Mouse (Mus musculus) spleen, adult 2 months (tissue): ENCODE results near the gene Pdk2. TPM values are rescaled to one million over a fixed set of nuclear protein-coding genes. Genes with fewer than 3 reads are reported as not detected.
"Not testable (repeated sequence)": the region's sequence is repeated elsewhere in the genome, so short reads cannot be mapped to it uniquely, and the experiment has no call there.

ENCODE experiments used
- DNase-seq, 2 experiments: peaks; one replicate each; pipeline versions ENCODE4 v3.0.0 to v3.0.0-alpha.2; 2012 to 2021; ENCODE audit warnings: low spot score in 2 of 2, low read depth in 1 of 2
- H3K27ac ChIP-seq: fragments of 200-500 bp; 2 replicates; pipeline ENCODE4 v1.5.1; 2012; ENCODE audit warnings: low read length, inconsistent platforms; ENCODE audit not compliant: insufficient read depth
- H3K27me3 ChIP-seq: fragments of 200-500 bp; 2 replicates; pipeline ENCODE4 v1.6.1; 2012; ENCODE audit warnings: mild to moderate bottlenecking, moderate library complexity, low read length, inconsistent platforms; ENCODE audit not compliant: control insufficient read depth, insufficient read depth
- H3K36me3 ChIP-seq: fragments of 200-500 bp; 2 replicates; pipeline ENCODE4 v1.6.1; 2012; ENCODE audit warnings: mild to moderate bottlenecking, low read length, inconsistent platforms; ENCODE audit not compliant: control insufficient read depth, insufficient read depth
- H3K4me1 ChIP-seq: fragments of 200-500 bp; 2 replicates; pipeline ENCODE4 v1.6.1; 2011; ENCODE audit warnings: inconsistent platforms; ENCODE audit not compliant: control insufficient read depth, insufficient read depth, insufficient read length
- H3K4me3 ChIP-seq: fragments of 200-500 bp; 2 replicates; pipeline ENCODE4 v1.5.1; 2011; ENCODE audit warnings: mild to moderate bottlenecking, inconsistent platforms; ENCODE audit not compliant: insufficient read depth, insufficient read length; ENCODE audit errors: extremely low read depth
- CTCF ChIP-seq: fragments of 200-500 bp; IDR thresholded peaks from 2 replicates; pipeline ENCODE4 v1.5.1; 2011; ENCODE audit warnings: mild to moderate bottlenecking, inconsistent platforms; ENCODE audit not compliant: insufficient read depth, insufficient read length, insufficient replicate concordance; ENCODE audit errors: extremely low read depth
- POLR2A ChIP-seq: fragments of 200-500 bp; IDR thresholded peaks from 2 replicates; pipeline ENCODE4 v1.6.1; 2011; ENCODE audit warnings: low read depth, low read length, inconsistent platforms
- WGBS: fragments of 180-500 bp; shearing (Covaris S2); methylation state at CpG from one replicate; pipeline ENCODE4 v1.1.7; 2018; 5-methylcytosine and 5-hydroxymethylcytosine counted together
- polyA plus RNA-seq: library from polyadenylated mRNA; depleted of rRNA; stranded (reverse); fragments of >200 nt; gene quantifications from 2 replicates; pipeline ENCODE4 v1.2.3, GENCODE M21; 2012

Pdk2 gene
- polyA plus RNA-seq, 1 experiment, result 13.8 TPM

GRCm38 (mm10) chr11:95023481-95023880, 17.7 kb downstream of the Pdk2 start:
- TF ChIP-seq POLR2A, result no peak
- no peak for TF ChIP-seq CTCF
- no peaks in the 10 kb centered on the region for H3K36me3 ChIP-seq
- H3K27me3 ChIP-seq, result no peaks in the 10 kb centered on the region
- no peak for DNase-seq
- no peak overlapping the region for H3K4me3 ChIP-seq
- no peak overlapping the region for H3K27ac ChIP-seq
- WGBS, result 94% methylated on average over 9 of the region's 9 CpGs
- H3K4me1 ChIP-seq, result no peaks in the 10 kb centered on the region

- no peak overlapping the region for H3K4me3 ChIP-seq
- DNase-seq, result no peak
- H3K27me3 ChIP-seq, result no peaks in the 10 kb centered on the region
- no peaks in the 10 kb centered on the region for H3K36me3 ChIP-seq
- 74% methylated on average over 10 of the region's 10 CpGs for WGBS
- H3K27ac ChIP-seq, result no peak overlapping the region
- no peak for TF ChIP-seq POLR2A
- peak; percentile 21; the same call in 1 of the 2 replicates for TF ChIP-seq CTCF
- H3K4me1 ChIP-seq, result no peaks in the 10 kb centered on the region
Measured at GRCm38 (mm10) chr11:95022237-95022992, 18.7 kb downstream of the Pdk2 start.

- WGBS, result 93% methylated on average over 3 of the region's 3 CpGs
- no peaks in the 10 kb centered on the region for H3K36me3 ChIP-seq
- no peak for DNase-seq
- no peak for TF ChIP-seq CTCF
- TF ChIP-seq POLR2A, result no peak
- no peak overlapping the region for H3K27ac ChIP-seq
- no peaks in the 10 kb centered on the region for H3K4me1 ChIP-seq
- H3K27me3 ChIP-seq, result peaks cover under 1% of the 10 kb centered on the region
- no peak overlapping the region for H3K4me3 ChIP-seq
Measured at GRCm38 (mm10) chr11:95015484-95015883, 25.7 kb downstream of the Pdk2 start.

GRCm38 (mm10) chr11:95012487-95012886, 28.7 kb downstream of the Pdk2 start:
- 70% methylated on average over 3 of the region's 3 CpGs for WGBS
- H3K27ac ChIP-seq, result no peak overlapping the region
- no peak for DNase-seq

GRCm38 (mm10) chr11:95012075-95012474, 29.1 kb downstream of the Pdk2 start:
- DNase-seq, result no peak
- peaks cover 10% of the 10 kb centered on the region for H3K27me3 ChIP-seq
- H3K27ac ChIP-seq, result peak overlapping the region; percentile 52; the same call in 1 of the 2 replicates
- H3K4me1 ChIP-seq, result peaks cover 12% of the 10 kb centered on the region; the same call in 1 of the 2 replicates
- TF ChIP-seq POLR2A (no peak), CTCF (no peak)
- no peaks in the 10 kb centered on the region for H3K36me3 ChIP-seq
- H3K4me3 ChIP-seq, result no peak overlapping the region
- 48% methylated on average over 3 of the region's 3 CpGs for WGBS

More at GRCm38 (mm10) chr11:95012487-95012886, 28.7 kb downstream of the Pdk2 start:
- TF ChIP-seq POLR2A, result no peak
- TF ChIP-seq CTCF, result no peak
- Histone ChIP-seq H3K4me3 (no peak overlapping the region), H3K36me3 (no peaks in the 10 kb centered on the region), H3K27me3 (peaks cover 10% of the 10 kb centered on the region), H3K4me1 (peaks cover 10% of the 10 kb centered on the region; the same call in 1 of the 2 replicates)

GRCm38 (mm10) chr11:95011416-95011815, 29.7 kb downstream of the Pdk2 start:
- Histone ChIP-seq H3K27me3 (peaks cover 10% of the 10 kb centered on the region), H3K27ac (peak overlapping the region; percentile 52; the same call in 1 of the 2 replicates), H3K36me3 (no peaks in the 10 kb centered on the region), H3K4me3 (0 out of 2 replicates have a peak overlapping the region, but pooled peaks have one; percentile 7), H3K4me1 (peaks cover 16% of the 10 kb centered on the region; the same call in 1 of the 2 replicates)
- no peak for TF ChIP-seq POLR2A
- no peak for TF ChIP-seq CTCF
- DNase-seq, result no peak
- 36% methylated on average over 1 of the region's 1 CpGs for WGBS

GRCm38 (mm10) chr11:95010841-95011403, 30.2 kb downstream of the Pdk2 start:
- 55% methylated on average over 4 of the region's 4 CpGs for WGBS
- not testable (repeated sequence) for DNase-seq, H3K36me3 ChIP-seq, H3K27me3 ChIP-seq
- peaks cover 16% of the 10 kb centered on the region; the same call in 1 of the 2 replicates for H3K4me1 ChIP-seq
- peak overlapping the region; percentile 7; the same call in 1 of the 2 replicates for H3K4me3 ChIP-seq
- H3K27ac ChIP-seq, result peak overlapping the region; percentile 52; the same call in 1 of the 2 replicates
